Mouse (Mus musculus): ENCODE measurements around the gene Becn1. TPM values are rescaled to one million over a fixed set of nuclear protein-coding genes. Genes with fewer than 3 reads are reported as not detected.

The Becn1 gene
- polyA plus RNA-seq, 1 experiment = 64.0 TPM

- no peak for DNase-seq (ENCODE audit: low read depth in 1 of 2, low spot score in 2 of 2)
Measured at GRCm38 (mm10) chr11:101245855-101246701, 56.0 kb downstream of the Becn1 start, which contains the start of gene Ramp2. Gene Ramp2 (plus strand): TSS chr11:101246028.

GRCm38 (mm10) chr11:101245071-101245470 is 57.0 kb downstream of the Becn1 start:
- H3K27ac ChIP-seq (ENCODE audit: insufficient read depth, low read length) = no peak overlapping the region
- H3K36me3 ChIP-seq (ENCODE audit: control insufficient read depth, insufficient read depth, low read length) = no peaks in the 10 kb centered on the region
- no peak for DNase-seq (ENCODE audit: low read depth in 1 of 2, low spot score in 2 of 2)
- 72% methylated on average over 4 of the region's 4 CpGs for WGBS
- H3K4me3 ChIP-seq (ENCODE audit: extremely low read depth, insufficient read depth, insufficient read length) = no peak overlapping the region
- no peak for TF ChIP-seq CTCF (IDR thresholded peaks at IDR 0.05; ENCODE audit: extremely low read depth, insufficient read depth, insufficient read length, insufficient replicate concordance)
- TF ChIP-seq POLR2A (IDR thresholded peaks at IDR 0.05; ENCODE audit: low read depth, low read length) = no peak
- peaks cover 4% of the 10 kb centered on the region; the same call in 1 of the 2 replicates for H3K4me1 ChIP-seq (ENCODE audit: control insufficient read depth, insufficient read depth, insufficient read length)
- H3K27me3 ChIP-seq (ENCODE audit: control insufficient read depth, insufficient read depth, low read length) = peaks cover 13% of the 10 kb centered on the region

More at GRCm38 (mm10) chr11:101245855-101246701, 56.0 kb downstream of the Becn1 start, which contains the start of gene Ramp2:
- TF ChIP-seq POLR2A (IDR thresholded peaks at IDR 0.05; ENCODE audit: low read depth, low read length) = no peak
- no peak for TF ChIP-seq CTCF (IDR thresholded peaks at IDR 0.05; ENCODE audit: extremely low read depth, insufficient read depth, insufficient read length, insufficient replicate concordance)
- H3K36me3 ChIP-seq (ENCODE audit: control insufficient read depth, insufficient read depth, low read length) = no peaks in the 10 kb centered on the region
- H3K27ac ChIP-seq (ENCODE audit: insufficient read depth, low read length) = peak within 1 kb of the TSS; percentile 20; the same call in 1 of the 2 replicates
- WGBS = 5% methylated on average over 60 of the region's 63 CpGs
- peaks cover 4% of the 10 kb centered on the region; the same call in 1 of the 2 replicates for H3K4me1 ChIP-seq (ENCODE audit: control insufficient read depth, insufficient read depth, insufficient read length)
- peak within 1 kb of the TSS; percentile 39 for H3K4me3 ChIP-seq (ENCODE audit: extremely low read depth, insufficient read depth, insufficient read length)
- peaks cover 13% of the 10 kb centered on the region for H3K27me3 ChIP-seq (ENCODE audit: control insufficient read depth, insufficient read depth, low read length)

GRCm38 (mm10) chr11:101238071-101238647 is 63.9 kb downstream of the Becn1 start:
- no peak for DNase-seq (ENCODE audit: low read depth in 1 of 2, low spot score in 2 of 2)
- no peaks in the 10 kb centered on the region; the same call in 1 of the 2 replicates for H3K27me3 ChIP-seq (ENCODE audit: control insufficient read depth, insufficient read depth, low read length)
- 77% methylated on average over 5 of the region's 5 CpGs for WGBS
- no peaks in the 10 kb centered on the region for H3K4me1 ChIP-seq (ENCODE audit: control insufficient read depth, insufficient read depth, insufficient read length)
- no peaks in the 10 kb centered on the region for H3K36me3 ChIP-seq (ENCODE audit: control insufficient read depth, insufficient read depth, low read length)
- no peak overlapping the region for H3K27ac ChIP-seq (ENCODE audit: insufficient read depth, low read length)
- no peak overlapping the region for H3K4me3 ChIP-seq (ENCODE audit: extremely low read depth, insufficient read depth, insufficient read length)
- no peak for TF ChIP-seq POLR2A (IDR thresholded peaks at IDR 0.05; ENCODE audit: low read depth, low read length)
- no peak for TF ChIP-seq CTCF (IDR thresholded peaks at IDR 0.05; ENCODE audit: extremely low read depth, insufficient read depth, insufficient read length, insufficient replicate concordance)

- H3K4me3 ChIP-seq (ENCODE audit: extremely low read depth, insufficient read depth, insufficient read length) = no peak overlapping the region
- H3K36me3 ChIP-seq (ENCODE audit: control insufficient read depth, insufficient read depth, low read length) = no peaks in the 10 kb centered on the region
- whole genome bisulfite sequencing = 90% methylated on average over 5 of the region's 5 CpGs
- no peak overlapping the region for H3K27ac ChIP-seq (ENCODE audit: insufficient read depth, low read length)
- H3K27me3 ChIP-seq (ENCODE audit: control insufficient read depth, insufficient read depth, low read length) = no peaks in the 10 kb centered on the region
- no peaks in the 10 kb centered on the region for H3K4me1 ChIP-seq (ENCODE audit: control insufficient read depth, insufficient read depth, insufficient read length)
- DNase-seq (ENCODE audit: low read depth in 1 of 2, low spot score in 2 of 2) = no peak
- TF ChIP-seq CTCF (IDR thresholded peaks at IDR 0.05; ENCODE audit: extremely low read depth, insufficient read depth, insufficient read length, insufficient replicate concordance) (no peak), POLR2A (IDR thresholded peaks at IDR 0.05; ENCODE audit: low read depth, low read length) (no peak)
Measured at GRCm38 (mm10) chr11:101236782-101237181, 65.3 kb downstream of the Becn1 start.

Other genes with a start within 250 kb of the Becn1 start
- gene Naglu, start 232.3 kb downstream of the Becn1 start, polyA plus RNA-seq (2012; rRNA removed) = 28.6 and 34.8 TPM in 2 replicates
- 1.2 and 1.3 TPM in 2 replicates for gene Hsd17b1, start 223.9 kb downstream of the Becn1 start, polyA plus RNA-seq (2012; rRNA removed)
- gene Coasy, start 219.7 kb downstream of the Becn1 start, polyA plus RNA-seq (2012; rRNA removed) = 26.6 and 36.9 TPM in 2 replicates
- gene Mlx, start 215.0 kb downstream of the Becn1 start, polyA plus RNA-seq (2012; rRNA removed) = 20.3 and 23.9 TPM in 2 replicates
- 0.85 and 0.90 TPM in 2 replicates for gene Psmc3ip, start 206.8 kb downstream of the Becn1 start, polyA plus RNA-seq (2012; rRNA removed)
- 57.8 and 61.3 TPM in 2 replicates for gene Retreg3, start 182.4 kb downstream of the Becn1 start, polyA plus RNA-seq (2012; rRNA removed)
- gene Tubg1, start 182.3 kb downstream of the Becn1 start, polyA plus RNA-seq (2012; rRNA removed) = 16.4 and 17.7 TPM in 2 replicates
- 3.6 and 4.8 TPM in 2 replicates for gene Tubg2, start 146.4 kb downstream of the Becn1 start, polyA plus RNA-seq (2012; rRNA removed)
- 1.3 and 1.4 TPM in 2 replicates for gene Cntnap1, start 131.8 kb downstream of the Becn1 start, polyA plus RNA-seq (2012; rRNA removed)
- gene Plekhh3, start 130.9 kb downstream of the Becn1 start, polyA plus RNA-seq (2012; rRNA removed) = 5.8 and 8.4 TPM in 2 replicates
- gene Ccr10, start 126.8 kb downstream of the Becn1 start, polyA plus RNA-seq (2012; rRNA removed) = 1.6 and 1.9 TPM in 2 replicates
- 28.3 and 30.9 TPM in 2 replicates for gene Ezh1, start 75.8 kb downstream of the Becn1 start, polyA plus RNA-seq (2012; rRNA removed)
- gene Ramp2, start 56.3 kb downstream of the Becn1 start, polyA plus RNA-seq (2012; rRNA removed) = 47.6 and 59.7 TPM in 2 replicates
- 56.3 and 62.2 TPM in 2 replicates for gene Vps25, start 48.6 kb downstream of the Becn1 start, polyA plus RNA-seq (2012; rRNA removed)
- 1.9 and 2.2 TPM in 2 replicates for gene Wnk4, start 41.7 kb downstream of the Becn1 start, polyA plus RNA-seq (2012; rRNA removed)
- 0.06 and 0.19 TPM in 2 replicates for gene Cntd1, start 23.3 kb downstream of the Becn1 start, polyA plus RNA-seq (2012; rRNA removed)
- 148 TPM in 2 replicates for gene Coa3, start 23.2 kb downstream of the Becn1 start, polyA plus RNA-seq (2012; rRNA removed)
- 58.1 and 73.8 TPM in 2 replicates for gene Psme3, start 13.9 kb upstream of the Becn1 start, polyA plus RNA-seq (2012; rRNA removed)
- gene Aoc2, start 22.8 kb upstream of the Becn1 start, polyA plus RNA-seq (2012; rRNA removed) = 9.1 and 10.6 TPM in 2 replicates
- gene Aoc3, start 28.3 kb upstream of the Becn1 start, polyA plus RNA-seq (2012; rRNA removed) = 2.2 and 2.3 TPM in 2 replicates
- gene G6pc, start 65.3 kb upstream of the Becn1 start, polyA plus RNA-seq (2012; rRNA removed) = 0.07 TPM in 1 of 2 replicates, not detected in the other
- gene Aarsd1, start 115.3 kb upstream of the Becn1 start, polyA plus RNA-seq (2012; rRNA removed) = 17.3 and 18.3 TPM in 2 replicates
- 0.11 and 0.29 TPM in 2 replicates for gene Gm27029, start 122.5 kb upstream of the Becn1 start, polyA plus RNA-seq (2012; rRNA removed)
- 14.2 and 18.3 TPM in 2 replicates for gene Rundc1, start 122.8 kb upstream of the Becn1 start, polyA plus RNA-seq (2012; rRNA removed)
- 1.1 TPM in 2 replicates for gene Ptges3l, start 123.0 kb upstream of the Becn1 start, polyA plus RNA-seq (2012; rRNA removed)
- 430 and 509 TPM in 2 replicates for gene Rpl27, start 140.0 kb upstream of the Becn1 start, polyA plus RNA-seq (2012; rRNA removed)
- 44.3 and 53.1 TPM in 2 replicates for gene Ifi35, start 146.1 kb upstream of the Becn1 start, polyA plus RNA-seq (2012; rRNA removed)
- 2.4 and 3.2 TPM in 2 replicates for gene Rnd2, start 162.7 kb upstream of the Becn1 start, polyA plus RNA-seq (2012; rRNA removed)
- 56.9 and 59.6 TPM in 2 replicates for gene Vat1, start 163.9 kb upstream of the Becn1 start, polyA plus RNA-seq (2012; rRNA removed)
- 1.2 and 1.5 TPM in 2 replicates for gene Brca1, start 249.7 kb upstream of the Becn1 start, polyA plus RNA-seq (2012; rRNA removed)
- 66.6 and 68.8 TPM in 2 replicates for gene Nbr1, start 249.9 kb upstream of the Becn1 start, polyA plus RNA-seq (2012; rRNA removed)